ENCODE assay signal across 14 mouse cellular contexts in the genomic region with DNA sequence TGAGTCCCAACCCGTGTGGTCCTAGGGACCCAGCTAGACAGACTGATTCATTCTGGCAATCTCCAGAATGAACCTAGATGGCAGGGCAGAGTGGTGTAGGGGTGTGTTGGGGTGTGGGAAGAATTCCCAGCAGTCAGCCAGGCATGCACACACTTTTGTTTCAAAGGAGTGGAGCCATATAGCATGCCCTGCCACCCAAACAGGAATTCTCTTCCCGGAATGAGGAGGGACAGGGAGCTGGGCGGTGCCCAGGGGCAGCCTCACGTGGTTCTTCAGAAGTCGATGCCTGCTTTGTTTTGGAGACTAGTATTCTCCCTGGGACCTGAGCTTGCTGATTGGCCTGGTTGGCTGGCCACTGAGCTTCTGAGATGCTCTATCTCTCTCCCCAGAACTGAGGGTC.
"Had no signal": no experiment of that assay in that cellular context is flagged by ENCODE, and none has a peak within 500 bp of the region (broad histone marks: within the 10 kb centered on the region; RNA-seq: fewer than 3 reads in every experiment).

No protein-coding gene starts in this region.

- H3K27me3 ChIP-seq: liver, embryonic 15.5 days; midbrain, embryonic 13.5 days; neural tube, embryonic 12.5 days had no signal

- H3K9ac ChIP-seq: liver, embryonic 15.5 days; midbrain, embryonic 13.5 days; neural tube, embryonic 12.5 days had no signal

- H3K4me3 ChIP-seq: left cerebral cortex, adult 2 months; limb, embryonic 10.5 days; liver, embryonic 15.5 days; midbrain, embryonic 13.5 days; neural tube, embryonic 12.5 days had no signal

- DNase-seq: kidney, postnatal 14 days; lung, adult 2 months; lung, postnatal 36 days; right cerebral cortex, postnatal 4 days; spleen, adult 18-20 months; thymus, adult 18-20 months; thymus, postnatal 14 days had no signal

- H3K9me3 ChIP-seq: limb, embryonic 10.5 days; liver, embryonic 15.5 days; midbrain, embryonic 13.5 days; neural tube, embryonic 12.5 days had no signal

- H3K36me3 ChIP-seq: limb, embryonic 10.5 days had no signal

- H3K27ac ChIP-seq: left cerebral cortex, adult 2 months; limb, embryonic 10.5 days; liver, embryonic 15.5 days; midbrain, embryonic 13.5 days; neural tube, embryonic 12.5 days had no signal

- H3K4me1 ChIP-seq: neural tube, embryonic 12.5 days had no signal

- ATAC-seq: lung, postnatal 0 days; midbrain, embryonic 13.5 days had no signal

- H3K4me2 ChIP-seq: liver, embryonic 11.5 days; liver, embryonic 15.5 days; midbrain, embryonic 13.5 days; neural tube, embryonic 12.5 days had no signal
